Mouse (Mus musculus): ENCODE measurements at regions not wholly inside any gene's neighbourhood (a gene's known extent, or its start where the extent isn't known, plus 50 kb on each side); places are given as distances from the start of the nearest gene placed in this dataset.

- DNase-seq (ENCODE audit: low spot score), result no peak
- Histone ChIP-seq H3K27me3 (ENCODE audit: insufficient read depth, poor library complexity, severe bottlenecking) (no peaks in the 10 kb centered on the region), H3K4me3 (no peak overlapping the region), H3K36me3 (no peaks in the 10 kb centered on the region), H3K4me1 (0 out of 2 replicates have a peak, but pooled peaks cover 5% of the 10 kb centered on the region), H3K27ac (no peak overlapping the region), H3K9me3 (no peaks in the 10 kb centered on the region)
- WGBS, result 58% methylated on average over 3 of the region's 3 CpGs
Observed at GRCm38 (mm10) chr13:48171994-48172393, 89.0 kb upstream of the Id4 start.

GRCm38 (mm10) chr13:48192476-48192875, 68.6 kb upstream of the Id4 start:
- Histone ChIP-seq H3K27ac (no peak overlapping the region), H3K4me1 (no peaks in the 10 kb centered on the region), H3K36me3 (no peaks in the 10 kb centered on the region), H3K9me3 (no peaks in the 10 kb centered on the region), H3K4me3 (no peak overlapping the region), H3K27me3 (ENCODE audit: insufficient read depth, poor library complexity, severe bottlenecking) (no peaks in the 10 kb centered on the region)
- DNase-seq (ENCODE audit: low spot score), result no peak
- WGBS, result 88% methylated on average over 2 of the region's 2 CpGs

GRCm38 (mm10) chr13:48193942-48194341, 67.1 kb upstream of the Id4 start:
- Histone ChIP-seq H3K9me3 (no peaks in the 10 kb centered on the region), H3K4me1 (no peaks in the 10 kb centered on the region), H3K27me3 (ENCODE audit: insufficient read depth, poor library complexity, severe bottlenecking) (no peaks in the 10 kb centered on the region), H3K27ac (no peak overlapping the region), H3K36me3 (no peaks in the 10 kb centered on the region), H3K4me3 (no peak overlapping the region)
- WGBS, result 76% methylated on average over 5 of the region's 5 CpGs
- DNase-seq (ENCODE audit: low spot score), result no peak

GRCm38 (mm10) chr13:48207824-48208223, 53.2 kb upstream of the Id4 start:
- no peaks in the 10 kb centered on the region for H3K27me3 ChIP-seq (ENCODE audit: insufficient read depth, poor library complexity, severe bottlenecking)
- 62% methylated on average over 4 of the region's 4 CpGs for WGBS
- no peaks in the 10 kb centered on the region for H3K4me1 ChIP-seq
- DNase-seq (ENCODE audit: low spot score), result no peak
- H3K4me3 ChIP-seq, result no peak overlapping the region
- no peaks in the 10 kb centered on the region for H3K36me3 ChIP-seq
- H3K27ac ChIP-seq, result no peak overlapping the region
- no peaks in the 10 kb centered on the region for H3K9me3 ChIP-seq
